Mouse (Mus musculus) thymus, adult 18-20 months (tissue): ENCODE results near the gene Ivd.

Experiments
- DNase-seq, 2 experiments: peaks; one replicate each; pipeline ENCODE4 v3.0.0; 2022; ENCODE audit warnings: mixed read lengths in 2 of 2

The Ivd gene

GRCm38 (mm10) chr2:118910605-118911278, 49.0 kb downstream of the Ivd start:
- no peak for DNase-seq

GRCm38 (mm10) chr2:118912706-118913105, 51.0 kb downstream of the Ivd start:
- no peak for DNase-seq

GRCm38 (mm10) chr2:118913551-118914276, 52.0 kb downstream of the Ivd start:
- DNase-seq: no peak

- DNase-seq: no peak
Measured at GRCm38 (mm10) chr2:118914685-118915084, 52.9 kb downstream of the Ivd start.

GRCm38 (mm10) chr2:118916436-118916835, 54.7 kb downstream of the Ivd start:
- no peak for DNase-seq

GRCm38 (mm10) chr2:118918543-118918942, 56.8 kb downstream of the Ivd start:
- no peak for DNase-seq

GRCm38 (mm10) chr2:118920428-118920827, 58.7 kb downstream of the Ivd start:
- DNase-seq: no peak

- DNase-seq: no peak
Measured at GRCm38 (mm10) chr2:118925952-118926351, 64.2 kb downstream of the Ivd start.

- DNase-seq: peak; percentile 56
Measured at GRCm38 (mm10) chr2:118926361-118926997, 64.7 kb downstream of the Ivd start, which contains the start of gene Chst14. Gene Chst14 (plus strand): TSS chr2:118926496.

GRCm38 (mm10) chr2:118926998-118927739, 65.4 kb downstream of the Ivd start:
- DNase-seq: no peak
